Mouse (Mus musculus): ENCODE results near the gene Olfr71. TPM values are rescaled to one million over a fixed set of nuclear protein-coding genes. Genes with fewer than 3 reads are reported as not detected.

Gene Olfr71
- polyA plus RNA-seq, 2 experiments from 2014 or later, result 0.13 TPM; not detected in 1

DNA sequence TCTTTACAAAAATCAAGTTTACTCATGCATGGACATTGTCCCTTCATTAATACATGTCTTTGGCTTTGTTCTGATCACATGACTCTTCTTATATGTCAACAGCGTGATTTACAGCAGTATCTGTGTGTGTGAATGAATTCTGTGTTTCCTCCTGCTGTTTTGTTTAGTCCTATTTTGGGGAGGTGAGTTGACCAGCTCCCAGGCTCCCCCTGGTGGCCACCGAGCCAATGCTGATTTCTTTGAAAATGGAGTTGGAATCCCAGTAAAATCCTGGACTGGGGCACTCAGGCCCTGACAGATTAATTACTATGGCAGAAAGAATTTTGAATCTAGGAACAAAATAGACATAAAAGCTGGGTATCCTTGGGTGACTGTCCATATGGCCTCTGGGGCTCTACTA lies 1.8 kb upstream of the Olfr71 start:
- no peak for ATAC-seq

GRCm38 (mm10) chr4:43705991-43706390 lies 4.1 kb downstream of the Olfr71 start:
- ATAC-seq, result no peak

GRCm38 (mm10) chr4:43703851-43704250 lies 6.2 kb downstream of the Olfr71 start:
- no peak for ATAC-seq

GRCm38 (mm10) chr4:43703439-43703838 lies 6.6 kb downstream of the Olfr71 start:
- no peak for ATAC-seq

GRCm38 (mm10) chr4:43700707-43701106 lies 9.3 kb downstream of the Olfr71 start, which contains the start of gene Olfr70:
Gene Olfr70 (minus strand): TSS chr4:43700807.
- no peak for ATAC-seq

GRCm38 (mm10) chr4:43696561-43696960 lies 13.5 kb downstream of the Olfr71 start:
- ATAC-seq, result no peak

DNA sequence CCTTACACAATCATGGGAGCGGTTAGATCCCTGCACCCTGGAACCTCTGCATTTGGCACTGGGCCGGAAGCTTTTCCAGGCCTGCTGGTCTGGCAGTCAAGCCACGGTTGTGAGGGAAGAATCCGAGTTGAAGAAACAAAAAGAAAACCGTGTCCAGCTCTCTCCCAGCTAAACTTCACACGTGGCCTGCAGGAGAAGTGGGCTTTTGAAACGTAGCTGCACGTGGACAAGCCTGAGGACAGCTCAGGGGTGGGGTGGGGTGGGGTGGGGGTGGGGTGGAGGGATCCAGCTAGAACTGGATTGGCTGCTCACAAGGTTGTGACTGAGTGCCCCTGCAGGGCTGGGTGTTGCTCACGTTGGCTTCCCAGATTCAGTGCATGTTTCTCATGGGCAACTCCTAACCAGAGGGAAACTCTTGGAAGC lies 14.8 kb downstream of the Olfr71 start:
- ATAC-seq, result no peak

- no peak for ATAC-seq
Measured at GRCm38 (mm10) chr4:43694439-43695248, 15.4 kb downstream of the Olfr71 start.

GRCm38 (mm10) chr4:43693806-43694241 lies 16.2 kb downstream of the Olfr71 start:
- ATAC-seq, result no peak

DNA sequence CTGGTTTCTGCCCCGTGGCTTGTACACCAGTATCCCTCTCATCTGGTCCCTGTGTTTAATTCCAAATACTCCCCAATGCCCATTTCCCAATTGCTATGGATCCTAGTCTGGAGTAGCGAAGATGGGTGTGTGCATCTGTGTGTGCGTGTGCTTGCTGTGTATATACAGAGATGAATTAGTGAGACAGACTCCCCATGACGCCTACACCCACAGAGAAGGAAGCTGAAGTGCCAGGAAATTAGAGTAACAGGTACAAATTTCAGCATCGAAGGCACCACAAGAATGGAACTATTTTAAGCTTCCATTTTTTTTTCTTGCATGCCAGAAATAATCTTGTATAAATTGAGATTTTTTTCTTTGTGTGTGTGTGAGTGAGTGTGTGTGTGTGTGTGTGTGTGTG lies 19.0 kb downstream of the Olfr71 start:
- ATAC-seq, result no peak

DNA sequence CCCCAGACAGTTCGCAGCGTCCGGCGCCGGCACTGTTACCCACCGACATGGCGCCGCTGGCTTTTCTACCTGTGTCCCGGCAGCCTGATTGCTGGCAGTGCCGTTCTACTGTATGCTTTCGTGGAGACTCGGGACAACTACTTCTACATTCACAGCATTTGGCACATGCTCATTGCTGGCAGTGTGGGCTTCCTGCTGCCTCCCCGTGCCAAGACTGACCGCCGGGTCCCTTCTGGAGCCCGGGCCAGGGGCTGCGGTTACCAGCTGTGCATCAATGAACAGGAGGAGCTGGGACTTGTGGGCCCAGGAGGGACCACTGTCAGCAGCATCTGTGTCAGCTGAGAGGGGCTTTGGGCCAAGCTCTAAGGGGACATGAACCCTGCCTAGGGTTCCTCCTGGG lies 20.0 kb downstream of the Olfr71 start:
- no peak for ATAC-seq

GRCm38 (mm10) chr4:43679416-43680043 lies 30.5 kb downstream of the Olfr71 start:
- ATAC-seq, result no peak

DNA sequence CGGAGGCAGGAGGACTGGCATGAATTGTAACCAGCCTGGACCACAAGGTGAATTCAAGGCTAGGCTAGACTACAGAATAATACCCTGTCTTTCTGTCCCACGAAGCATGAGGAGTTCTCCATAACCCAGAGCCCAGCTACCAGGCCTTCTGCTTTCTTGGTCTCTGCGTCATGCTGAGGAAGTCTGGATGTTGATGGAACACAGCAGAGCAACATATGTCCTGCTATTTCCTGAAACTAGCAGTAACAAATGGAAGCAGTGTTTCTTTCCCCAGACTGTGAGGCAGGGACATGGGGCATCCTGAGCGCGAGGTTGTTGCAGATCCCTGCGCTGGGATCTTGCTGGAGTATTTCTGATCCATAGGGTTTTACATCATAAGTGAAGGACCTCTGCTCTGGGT lies 31.5 kb downstream of the Olfr71 start:
- ATAC-seq, result no peak

- no peak for ATAC-seq
Measured at GRCm38 (mm10) chr4:43675608-43676007, 34.4 kb downstream of the Olfr71 start.

DNA sequence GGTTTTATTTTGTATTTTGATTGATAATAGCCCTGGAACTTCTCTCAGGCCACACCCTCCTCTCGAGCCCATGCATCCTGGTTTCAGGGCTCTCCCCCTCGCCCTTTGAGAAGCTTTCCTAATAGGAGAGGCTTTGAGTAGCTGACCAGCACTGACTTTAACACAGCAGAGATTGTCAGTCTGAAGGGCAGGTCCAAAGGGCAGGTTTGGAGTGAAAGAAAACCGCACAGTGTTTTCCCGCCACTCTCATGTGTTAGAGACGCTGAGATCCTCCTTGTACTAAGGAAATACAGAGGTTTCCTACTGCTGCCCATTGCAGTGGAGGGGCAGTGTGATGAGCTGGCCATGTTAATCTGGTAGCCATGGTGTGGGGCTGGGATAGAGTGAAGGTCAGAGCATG lies 35.1 kb downstream of the Olfr71 start:
- no peak for ATAC-seq

- no peak for ATAC-seq
Measured at GRCm38 (mm10) chr4:43673703-43674102, 36.4 kb downstream of the Olfr71 start.

DNA sequence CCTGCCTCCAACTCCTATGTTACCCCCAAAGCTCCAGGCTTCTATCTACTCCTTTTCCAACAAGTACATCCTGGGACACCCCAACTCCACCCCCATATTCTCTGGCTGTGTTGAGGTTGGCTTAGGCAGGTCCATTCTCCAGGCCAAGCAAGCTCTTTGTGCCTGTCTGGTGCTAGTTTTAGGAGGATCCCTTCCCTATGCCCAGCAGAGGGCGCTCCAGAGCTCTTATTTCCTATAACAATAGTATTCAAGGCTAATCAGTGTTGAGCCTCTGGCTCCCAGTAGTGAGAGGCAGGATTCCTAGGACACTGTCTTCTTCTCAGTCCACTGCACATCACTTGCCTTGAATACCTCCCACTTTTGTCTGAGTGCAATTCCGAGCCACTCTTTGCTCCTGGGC lies 38.0 kb downstream of the Olfr71 start:
- ATAC-seq, result no peak

GRCm38 (mm10) chr4:43669428-43669794 lies 40.6 kb downstream of the Olfr71 start:
- no peak for ATAC-seq

DNA sequence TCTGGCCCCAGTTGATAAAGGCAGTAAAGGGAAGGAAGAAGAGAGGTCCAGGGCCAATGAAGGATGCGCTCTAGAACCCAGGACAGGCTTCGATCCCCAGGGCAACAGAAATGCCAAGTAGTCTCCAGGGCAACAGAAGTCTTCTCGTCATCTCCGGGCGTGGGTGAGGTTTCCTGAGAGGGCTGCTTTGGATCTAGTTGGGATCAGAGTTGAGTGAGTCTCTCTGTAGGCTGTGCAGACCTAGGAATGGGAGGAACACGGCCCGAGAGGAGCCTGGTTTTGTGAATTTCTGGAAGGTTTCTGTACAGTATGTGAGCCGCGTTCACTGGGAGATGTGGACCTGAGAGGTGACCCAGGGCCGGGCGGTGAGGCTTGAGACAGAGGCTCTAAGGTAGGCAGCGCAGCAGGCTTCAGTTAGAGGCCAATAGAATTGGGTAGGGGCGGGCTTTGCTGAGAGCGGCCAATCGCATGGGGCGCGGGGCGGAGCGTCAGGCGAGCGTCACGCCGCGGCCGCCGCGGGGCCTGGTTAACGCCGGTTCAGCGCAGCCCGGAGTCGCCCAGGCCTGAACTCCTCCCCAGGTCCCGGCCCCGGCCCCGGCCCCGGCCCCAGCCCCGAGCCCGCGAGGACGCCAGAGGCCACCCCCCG lies 41.1 kb downstream of the Olfr71 start, which contains the start of the genes Tmem8b and Fam221b:
TSS of gene Tmem8b (plus strand) at position 190 of the 646 bp plus-strand sequence.
TSS of gene Fam221b (minus strand) at position 364 of the 646 bp plus-strand sequence.
- ATAC-seq, result peak; percentile 97

GRCm38 (mm10) chr4:43666412-43666811 lies 43.6 kb downstream of the Olfr71 start:
- ATAC-seq, result no peak

DNA sequence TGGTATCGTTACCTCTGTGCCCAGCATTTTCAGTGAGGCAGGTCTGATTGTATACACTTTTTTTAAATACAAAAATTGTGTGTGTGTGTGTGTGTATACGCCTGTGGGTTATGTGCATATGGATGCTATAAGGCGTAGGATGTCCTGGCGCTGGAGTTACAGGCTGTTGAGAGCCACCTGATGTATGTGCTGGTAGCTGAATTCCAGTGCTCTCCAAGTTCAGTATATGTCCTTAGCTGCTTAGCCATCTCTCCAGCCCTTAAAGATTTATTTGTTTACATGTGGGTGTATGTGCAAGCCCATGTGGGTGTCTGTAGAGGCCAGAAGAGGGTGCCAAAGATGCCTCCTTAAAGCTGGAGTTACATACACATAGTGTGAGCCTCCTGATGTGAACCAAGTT lies 52.9 kb downstream of the Olfr71 start:
- no peak for ATAC-seq

- ATAC-seq, result peak; percentile 96
Measured at GRCm38 (mm10) chr4:43656339-43657109, 53.5 kb downstream of the Olfr71 start, which contains the start of gene Hint2. Gene Hint2 (minus strand): TSS chr4:43656466.

Data from activated CD4-positive, CD25-positive, alpha-beta regulatory T cell, adult 4 months (primary cell).